Mouse (Mus musculus) G1E (cell line): ENCODE results near the gene C1qtnf5.

Experiments used
- CTCF ChIP-seq: IDR thresholded peaks from 2 replicates; pipeline ENCODE4 v1.5.1; 2012; ENCODE audit warnings: low read depth, low read length, inconsistent platforms, mixed read lengths
- GATA1 ChIP-seq: IDR thresholded peaks from 2 replicates; pipeline ENCODE4 v1.6.1; 2012; ENCODE audit warnings: borderline replicate concordance, low read length, inconsistent platforms, mixed read lengths
- GATA2 ChIP-seq: IDR thresholded peaks from 2 replicates; pipeline ENCODE4 v1.6.1; 2012; ENCODE audit warnings: low read depth, low read length, inconsistent platforms, borderline replicate concordance
- POLR2AphosphoS5 ChIP-seq: IDR thresholded peaks from 2 replicates; pipeline ENCODE4 v1.6.1; 2012; ENCODE audit warnings: low read depth, low read length, inconsistent platforms; ENCODE audit not compliant: insufficient replicate concordance
- TAL1 ChIP-seq: conservative IDR thresholded peaks from 2 replicates; pipeline ENCODE4 v1.6.1; 2012; ENCODE audit warnings: low read depth, low read length, inconsistent platforms, mixed read lengths

DNA sequence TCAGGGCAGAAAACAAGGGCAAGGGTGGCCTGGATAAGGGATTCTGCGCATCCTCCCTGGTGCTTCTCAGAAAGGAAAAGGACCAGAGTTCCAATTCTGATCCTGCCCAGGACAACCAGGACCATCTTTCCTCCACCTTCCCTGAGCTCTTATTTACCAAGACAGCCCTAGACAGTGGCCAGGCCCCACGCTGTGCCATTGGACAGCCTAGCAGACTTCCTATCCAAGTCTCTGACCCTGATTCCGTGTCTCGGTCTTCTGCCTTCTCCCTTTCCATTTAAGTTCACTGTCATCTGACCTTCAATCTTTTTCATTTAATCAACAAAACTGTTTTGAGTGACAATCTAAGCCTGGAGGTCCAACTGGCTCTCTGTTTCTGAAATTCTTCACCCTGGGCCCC, 449 bp upstream of the C1qtnf5 start:
- TF ChIP-seq CTCF, result no peak
- TF ChIP-seq GATA1, result no peak
- TF ChIP-seq TAL1, result no peak
- no peak for TF ChIP-seq POLR2AphosphoS5
- TF ChIP-seq GATA2, result no peak
